Mouse (Mus musculus): ENCODE measurements around the gene Gm10840.

Gm10840 gene

GRCm38 (mm10) chr11:106159921-106160840 lies 469 bp upstream of the Gm10840 start:
- peak; percentile 37 for DNase-seq (ENCODE audit: extremely low spot score, low read depth, low spot score)

GRCm38 (mm10) chr11:106162237-106162636 lies 1.6 kb downstream of the Gm10840 start:
- no peak for DNase-seq (ENCODE audit: extremely low spot score, low read depth, low spot score)

DNA sequence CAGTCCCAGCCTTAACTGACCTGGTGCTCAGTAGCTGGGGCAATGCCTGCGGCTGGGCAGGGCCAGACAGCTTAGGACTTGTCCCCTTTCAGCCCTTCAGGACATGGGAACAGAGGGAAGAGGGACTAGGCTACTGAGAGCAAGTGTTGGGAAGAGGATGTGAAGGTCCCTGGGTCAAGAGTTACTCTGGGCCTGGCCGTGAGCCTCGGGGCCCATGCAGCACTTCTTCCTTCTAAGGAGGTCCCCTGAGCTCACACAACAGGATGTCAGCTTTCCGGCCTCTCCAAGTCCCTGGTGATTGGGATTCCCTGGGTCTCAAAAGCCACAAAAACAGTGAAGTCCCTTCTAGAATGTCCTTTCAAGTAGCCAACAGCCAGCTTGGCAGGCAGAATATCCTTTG lies 2.9 kb downstream of the Gm10840 start:
- no peak for DNase-seq (ENCODE audit: extremely low spot score, low read depth, low spot score)

DNA sequence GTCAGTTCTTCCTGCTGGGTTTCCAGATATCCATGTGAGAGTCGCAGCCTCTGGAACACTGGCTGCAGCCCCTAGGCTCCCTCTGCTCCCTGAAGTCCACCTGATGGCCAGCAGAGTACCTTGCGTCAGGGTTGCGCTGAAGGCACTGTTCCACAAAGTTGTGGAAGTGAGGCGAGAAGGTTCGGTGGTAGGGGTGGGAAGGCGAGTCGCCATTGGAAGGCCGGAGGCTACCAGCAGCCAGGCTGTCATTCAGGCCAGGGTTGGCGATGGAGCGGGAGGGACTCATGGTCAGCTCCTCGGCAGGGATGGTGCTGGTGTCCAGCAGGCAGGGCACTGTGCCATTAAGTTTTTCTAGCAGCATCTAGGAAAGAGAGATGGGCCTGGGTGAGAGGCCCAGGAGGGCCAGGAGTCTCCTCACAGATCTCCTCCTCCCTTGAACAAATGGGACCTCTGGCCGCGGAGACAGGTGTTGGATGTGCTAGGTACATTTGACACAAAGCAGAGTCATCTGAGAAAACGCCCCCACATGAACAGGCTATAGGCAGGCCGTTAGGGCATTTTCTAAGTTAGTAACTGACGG lies 4.0 kb downstream of the Gm10840 start:
- DNase-seq (ENCODE audit: extremely low spot score, low read depth, low spot score) = no peak

DNA sequence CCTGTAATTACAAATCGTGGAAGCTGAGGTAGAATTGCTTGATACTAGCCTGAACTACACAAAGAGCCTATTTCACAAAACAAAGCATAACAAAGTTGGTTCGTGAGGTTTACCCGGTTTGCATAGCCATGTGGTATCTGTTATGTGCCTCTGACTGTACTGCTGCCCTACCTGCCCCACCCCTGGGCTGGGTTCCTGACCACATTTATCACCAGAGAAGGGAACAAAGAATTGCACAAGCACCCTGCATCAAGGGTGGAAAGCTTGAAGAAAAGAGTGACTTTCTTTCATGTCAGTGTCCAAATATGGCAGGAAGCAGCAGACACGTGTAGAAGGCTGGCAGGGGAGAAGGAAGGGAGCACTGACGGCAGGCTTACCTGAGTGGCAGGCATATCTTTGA lies 6.8 kb downstream of the Gm10840 start:
- DNase-seq (ENCODE audit: extremely low spot score, low read depth, low spot score) = no peak

DNA sequence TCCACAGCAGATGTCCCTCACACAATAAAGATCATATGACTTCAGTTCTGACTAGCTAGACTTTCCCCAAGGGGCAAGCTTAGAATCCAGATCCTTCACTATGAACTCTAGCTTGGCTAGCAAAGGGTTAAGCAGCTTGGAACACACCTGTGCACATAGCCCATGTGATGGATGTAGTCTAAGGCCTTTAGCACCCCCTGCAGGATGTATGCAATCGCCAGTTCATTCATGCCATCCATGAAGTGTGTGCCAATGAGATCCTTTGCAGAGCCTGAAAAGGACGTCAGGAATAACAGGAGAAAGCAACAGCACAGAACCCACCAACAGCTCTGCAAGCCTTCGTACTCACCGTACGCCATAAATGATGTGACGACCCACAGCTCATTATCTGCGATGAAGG lies 10.2 kb downstream of the Gm10840 start:
- DNase-seq (ENCODE audit: extremely low spot score, low read depth, low spot score) = no peak

- DNase-seq (ENCODE audit: extremely low spot score, low read depth, low spot score) = no peak
These were observed 12.6 kb downstream of the Gm10840 start for GRCm38 (mm10) chr11:106173228-106173627.

DNA sequence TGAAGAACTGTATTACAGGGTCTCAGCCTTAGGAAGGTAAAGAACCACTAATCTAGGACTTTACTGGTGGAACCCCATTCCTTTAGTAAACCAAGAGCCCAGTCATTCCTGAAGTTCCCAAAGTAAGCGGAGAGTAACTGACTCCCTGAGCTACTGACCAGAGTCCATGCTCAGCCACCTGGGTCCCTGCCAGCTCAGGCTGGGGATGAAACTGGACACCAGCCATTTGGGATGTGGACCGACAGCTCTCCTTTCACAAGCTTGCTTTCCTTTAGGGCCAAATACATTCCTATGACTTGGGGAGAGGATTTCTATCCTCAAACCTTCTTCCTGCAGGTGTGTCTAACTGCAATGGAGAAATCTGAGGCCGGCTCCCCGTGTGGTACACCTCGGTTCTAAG lies 13.7 kb downstream of the Gm10840 start:
- no peak for DNase-seq (ENCODE audit: extremely low spot score, low read depth, low spot score)

DNA sequence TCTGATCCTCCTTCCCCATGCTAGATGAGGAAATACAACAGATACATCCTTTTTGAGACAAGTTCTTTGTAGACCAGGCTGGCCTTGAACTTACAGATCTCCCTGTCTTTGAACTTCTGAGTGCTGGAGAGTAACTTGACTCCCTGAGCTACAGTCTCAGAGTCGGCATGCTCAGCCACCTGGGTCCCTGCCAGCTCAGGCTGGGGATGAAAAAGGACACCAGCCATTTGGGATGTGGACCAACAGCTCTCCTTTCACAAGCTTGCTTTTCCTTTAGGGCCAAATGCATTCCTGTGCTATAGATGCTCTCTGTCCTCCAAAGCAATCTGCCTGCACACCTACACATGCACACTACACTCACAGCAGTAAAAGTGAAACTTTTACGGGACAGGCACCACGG lies 14.4 kb downstream of the Gm10840 start:
- no peak for DNase-seq (ENCODE audit: extremely low spot score, low read depth, low spot score)

GRCm38 (mm10) chr11:106176372-106176771 lies 15.7 kb downstream of the Gm10840 start:
- no peak for DNase-seq (ENCODE audit: extremely low spot score, low read depth, low spot score)

- DNase-seq (ENCODE audit: extremely low spot score, low read depth, low spot score) = no peak
These were observed 17.6 kb downstream of the Gm10840 start for GRCm38 (mm10) chr11:106178036-106178782.

DNA sequence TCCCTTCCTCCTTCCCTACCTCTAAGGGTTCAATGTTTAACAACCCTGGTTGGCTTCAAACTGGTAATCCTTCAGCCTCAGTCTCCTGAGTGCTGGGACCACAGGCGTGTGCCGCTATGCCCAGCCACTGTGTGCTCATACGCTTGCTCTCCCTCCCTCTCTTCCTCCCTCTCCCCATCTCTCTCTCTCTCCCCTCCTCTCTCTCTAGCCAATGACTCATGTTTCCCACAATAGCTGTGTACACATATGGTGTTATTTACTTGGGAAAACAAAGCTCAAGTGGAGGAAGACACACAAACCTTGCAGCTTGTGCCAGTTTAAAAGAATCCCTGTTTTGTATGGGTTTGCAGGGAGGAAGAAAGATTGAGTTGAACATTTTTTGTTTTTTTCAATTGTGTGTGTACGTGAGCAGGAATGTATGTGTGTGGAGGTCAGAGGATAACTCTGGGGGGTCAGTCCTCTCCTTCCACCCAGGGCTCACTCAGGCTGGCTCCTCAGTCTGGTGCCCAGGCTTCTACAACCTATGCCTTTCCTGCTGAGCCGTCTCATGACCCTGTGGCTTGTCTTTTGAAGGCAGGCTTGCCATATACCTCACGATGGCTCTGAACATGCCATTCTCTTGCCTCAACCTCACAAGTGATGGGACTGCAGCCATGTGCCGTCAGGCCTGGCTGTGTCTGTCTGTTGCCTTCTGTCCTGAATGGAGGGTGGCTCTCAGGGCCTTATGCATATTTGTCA lies 19.2 kb downstream of the Gm10840 start:
- DNase-seq (ENCODE audit: extremely low spot score, low read depth, low spot score) = no peak

DNA sequence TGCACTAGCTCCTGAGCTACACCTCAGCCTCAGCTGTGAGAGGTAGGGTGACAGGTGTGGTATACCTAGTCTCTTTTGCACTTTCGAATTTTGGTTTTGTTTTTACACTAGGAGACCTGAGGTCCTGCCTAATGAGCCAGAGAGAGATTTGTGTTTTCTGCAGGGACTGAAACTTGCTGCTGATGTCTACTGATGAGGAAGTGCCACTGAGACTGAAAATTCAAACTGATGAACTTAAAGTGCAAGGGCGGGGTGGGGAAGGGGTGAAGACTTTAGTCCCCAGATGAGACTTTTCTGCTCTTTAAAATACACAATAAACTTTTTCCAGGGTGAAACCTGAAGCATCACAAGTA lies 19.8 kb downstream of the Gm10840 start:
- DNase-seq (ENCODE audit: extremely low spot score, low read depth, low spot score) = no peak

DNA sequence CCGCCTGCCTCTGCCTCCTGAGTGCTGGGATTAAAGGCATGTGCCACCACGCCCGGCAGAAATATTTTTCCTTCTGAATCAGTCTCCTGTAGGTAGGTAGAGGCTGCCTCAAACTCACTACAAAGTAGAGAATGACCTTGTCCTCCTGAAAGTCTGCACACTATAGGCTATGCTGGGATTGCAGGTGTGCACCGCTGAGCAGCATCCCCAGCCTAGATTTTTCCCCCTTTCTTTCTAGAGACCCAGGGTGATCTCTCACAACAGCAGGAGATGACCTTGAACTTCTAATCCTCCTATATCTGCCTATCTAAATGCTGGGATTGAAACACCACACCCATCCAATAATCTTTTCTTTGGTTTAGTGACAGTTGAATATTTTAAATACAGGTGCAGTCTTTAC lies 26.7 kb downstream of the Gm10840 start:
- DNase-seq (ENCODE audit: extremely low spot score, low read depth, low spot score) = no peak

GRCm38 (mm10) chr11:106191716-106192115 lies 31.1 kb downstream of the Gm10840 start:
- DNase-seq (ENCODE audit: extremely low spot score, low read depth, low spot score) = no peak

DNA sequence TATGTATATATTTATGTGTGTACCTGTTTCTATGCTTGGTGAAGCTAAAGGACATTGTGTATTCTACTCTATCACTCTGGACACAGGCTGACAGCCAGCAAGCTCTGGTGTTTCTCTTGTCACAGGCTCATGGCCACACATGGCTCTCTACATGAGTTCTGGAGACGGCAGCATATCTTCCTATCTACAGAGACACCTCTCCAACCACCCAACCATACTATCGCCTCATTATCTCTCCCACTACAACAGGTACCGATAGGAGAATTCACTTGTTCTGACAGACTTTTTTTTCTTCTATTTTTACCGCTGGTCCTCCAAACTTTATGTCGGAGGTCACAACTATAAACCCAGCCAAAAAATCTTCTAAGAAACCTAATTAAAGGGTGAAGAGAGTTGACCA lies 31.6 kb downstream of the Gm10840 start:
- no peak for DNase-seq (ENCODE audit: extremely low spot score, low read depth, low spot score)

DNA sequence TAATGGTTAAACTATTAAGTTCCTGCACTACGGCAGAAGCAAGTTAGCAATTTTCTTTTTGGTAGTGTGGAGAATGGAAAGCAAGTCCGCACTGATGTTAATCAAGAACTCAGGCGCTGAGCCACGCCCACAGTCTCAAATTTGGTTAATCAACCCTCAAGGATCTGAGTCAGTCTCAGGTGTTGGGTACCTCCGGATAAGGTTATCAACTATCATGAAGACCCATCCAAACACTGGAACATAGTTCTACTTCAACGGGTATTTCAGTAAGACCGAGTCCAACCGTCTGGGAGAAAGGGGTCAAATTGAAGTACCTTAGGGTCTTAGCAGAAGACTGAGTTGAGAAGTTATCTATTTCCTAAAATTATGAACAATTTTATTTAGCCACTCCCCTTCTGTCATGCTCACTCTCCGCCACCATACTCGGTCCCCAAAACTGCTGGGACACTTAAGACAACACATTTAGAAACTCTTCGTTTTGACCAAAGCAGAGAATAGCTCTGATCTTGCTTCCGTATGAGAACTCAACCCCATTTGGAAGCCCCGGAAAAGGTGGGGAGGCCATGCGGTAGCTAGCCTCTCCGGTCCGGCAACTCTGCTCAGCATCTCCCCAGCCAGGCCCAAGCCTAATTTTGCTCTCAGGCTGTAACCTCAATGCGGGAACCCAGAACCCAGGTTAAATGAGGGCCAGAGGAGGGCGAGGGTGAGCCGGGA lies 32.2 kb downstream of the Gm10840 start:
- no peak for DNase-seq (ENCODE audit: extremely low spot score, low read depth, low spot score)

DNA sequence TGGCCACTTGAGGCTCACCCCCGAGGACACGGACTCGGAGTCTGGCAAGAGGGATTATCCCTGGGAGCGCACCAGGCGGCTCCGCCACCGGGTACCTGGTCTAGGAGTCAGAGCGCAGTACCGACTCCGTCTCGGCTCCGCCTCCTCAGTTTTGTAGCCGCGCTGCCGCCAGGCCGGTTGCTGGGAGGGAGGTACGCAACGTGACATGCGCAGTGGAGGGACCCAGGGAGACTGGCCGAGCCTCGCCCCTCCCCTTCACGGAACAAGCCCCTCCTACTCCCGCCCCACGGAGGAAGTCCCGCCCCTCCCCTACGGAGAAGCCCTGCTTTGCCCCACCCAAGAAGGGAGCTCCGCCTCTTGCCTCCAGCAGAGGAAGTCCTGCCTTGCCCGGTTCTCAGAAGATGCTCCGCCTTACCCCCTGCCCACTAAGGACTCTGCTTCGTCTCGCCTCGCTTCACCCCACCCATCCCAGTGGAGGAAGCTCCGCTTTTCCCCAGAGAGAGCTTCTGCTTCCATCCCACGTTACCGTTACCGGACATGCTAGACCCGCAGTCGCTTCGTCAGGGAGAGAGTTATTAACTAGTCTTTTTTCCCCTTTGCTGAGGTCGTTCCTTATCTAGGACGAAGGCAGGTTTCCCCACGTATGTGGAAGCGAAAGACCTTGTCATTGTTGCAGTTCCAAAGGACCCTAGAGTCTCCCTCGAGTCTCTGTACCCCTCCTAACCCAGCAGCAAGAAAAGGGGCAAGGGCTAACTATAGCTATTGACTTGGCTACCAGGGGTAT lies 32.9 kb downstream of the Gm10840 start:
- peak; percentile 84 for DNase-seq (ENCODE audit: extremely low spot score, low read depth, low spot score)

- DNase-seq (ENCODE audit: extremely low spot score, low read depth, low spot score) = no peak
These were observed 33.5 kb downstream of the Gm10840 start for GRCm38 (mm10) chr11:106194155-106194541.

DNA sequence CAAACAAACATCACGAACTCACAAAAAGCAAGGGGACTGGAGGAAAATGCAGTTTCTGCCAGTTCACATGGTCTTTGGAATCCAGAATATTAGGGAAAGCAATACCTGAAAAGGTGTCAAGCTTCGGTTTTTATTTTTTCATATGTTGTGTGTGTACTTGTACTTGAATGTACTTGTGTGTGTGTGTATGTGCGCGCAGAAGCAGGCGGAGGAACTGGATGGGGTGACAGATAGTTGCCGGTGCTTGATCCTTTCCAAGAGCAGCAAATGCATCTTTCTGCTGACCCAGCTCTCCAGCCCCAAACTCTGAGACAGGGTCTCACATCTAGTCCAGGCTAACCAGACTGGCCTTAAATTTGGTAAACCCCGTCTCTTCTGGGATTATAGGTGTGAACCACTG lies 34.2 kb downstream of the Gm10840 start:
- no peak for DNase-seq (ENCODE audit: extremely low spot score, low read depth, low spot score)
